Mouse (Mus musculus): Measurements from ENCODE around the gene Snca.
"Not testable (repeated sequence)": the region's sequence is repeated elsewhere in the genome, so short reads cannot be mapped to it uniquely, and the experiment has no call there.

Snca gene

GRCm38 (mm10) chr6:60724110-60724829 is 105.4 kb downstream of the Snca start:
- no peak for DNase-seq (ENCODE audit: inconsistent age in 2 of 2, low spot score in 1 of 2)

DNA sequence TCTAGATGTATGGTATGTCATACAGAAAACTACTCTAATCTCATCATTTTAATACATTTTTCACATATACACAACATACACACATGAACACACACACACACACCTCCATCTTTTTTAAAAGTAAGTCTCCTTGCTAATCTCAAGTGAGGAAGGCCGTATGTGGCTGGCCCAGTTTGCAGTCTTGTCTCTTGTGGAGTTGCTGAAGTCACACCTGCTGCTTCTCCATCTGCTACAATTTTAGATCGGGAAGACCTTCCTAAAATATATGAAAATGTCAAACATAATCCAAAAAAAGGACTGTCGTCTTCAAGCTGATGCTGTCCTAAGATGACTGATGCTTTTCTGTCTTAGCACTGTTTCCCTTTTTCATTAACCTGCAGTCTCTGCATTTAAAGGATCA is 112.1 kb downstream of the Snca start:
- no peak for DNase-seq (ENCODE audit: inconsistent age in 2 of 2, low spot score in 1 of 2)

DNA sequence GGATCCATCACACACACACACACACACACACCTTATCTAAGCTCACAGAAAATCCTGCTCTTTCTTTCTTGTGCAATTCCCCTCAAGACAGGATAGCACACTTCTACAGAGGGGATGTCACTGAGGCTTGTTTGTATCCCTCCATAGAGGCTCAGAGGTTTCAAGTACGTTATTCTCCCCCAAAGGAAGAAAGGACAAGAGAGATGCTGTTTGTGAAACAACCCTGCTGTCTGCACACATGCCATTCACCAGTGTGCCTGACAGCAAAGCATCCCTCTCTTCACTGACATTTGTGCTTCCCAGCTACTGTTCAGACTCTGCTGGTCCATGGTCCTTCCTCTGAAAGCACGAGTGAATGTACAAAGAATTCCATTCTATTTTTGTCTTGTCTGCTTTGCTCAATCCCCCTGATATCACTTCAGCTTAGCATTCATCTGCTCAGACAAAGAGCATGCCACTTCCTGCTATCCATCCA is 119.6 kb downstream of the Snca start:
- DNase-seq (ENCODE audit: inconsistent age in 2 of 2, low spot score in 1 of 2), result no peak

DNA sequence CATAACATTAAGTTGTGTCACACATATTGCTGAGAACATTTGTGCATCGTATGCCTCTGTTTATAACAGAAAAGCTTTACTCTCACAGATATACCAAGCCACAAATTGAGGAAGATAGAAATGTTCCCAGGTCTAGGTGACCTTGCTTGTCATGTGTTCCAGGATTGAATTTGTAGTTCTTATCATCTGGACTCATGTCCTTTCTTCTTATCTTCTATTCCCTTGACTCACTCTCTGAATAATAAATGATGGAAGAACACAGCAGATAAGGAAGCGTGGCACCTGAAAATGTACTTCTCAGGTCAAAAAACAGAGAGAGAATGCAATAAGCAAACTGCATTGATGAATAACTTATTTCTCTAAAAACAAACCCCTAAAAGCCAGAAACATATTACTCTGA is 131.6 kb downstream of the Snca start:
- DNase-seq (ENCODE audit: inconsistent age in 2 of 2, low spot score in 1 of 2), result peak in 1 of 2 experiments; percentile 30

DNA sequence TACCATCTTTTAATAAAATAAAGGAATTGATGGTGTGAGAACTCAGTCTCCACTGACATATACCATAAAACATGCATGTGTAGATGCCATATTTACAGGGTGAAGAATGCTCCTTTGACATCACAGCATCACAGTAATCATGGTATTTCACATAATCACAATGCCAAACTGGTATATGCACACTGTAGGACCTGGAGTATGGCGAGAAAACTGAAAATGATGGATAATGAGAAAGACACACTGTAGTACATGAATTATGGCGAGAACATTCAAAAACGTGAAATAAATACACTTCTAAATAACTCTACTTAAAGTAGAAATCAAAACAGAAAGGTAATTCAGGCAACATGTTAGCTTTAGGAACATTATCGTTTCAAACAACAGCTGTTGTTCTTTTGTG is 142.6 kb downstream of the Snca start:
- not testable (repeated sequence) for DNase-seq (ENCODE audit: inconsistent age in 2 of 2, low spot score in 1 of 2)

DNA sequence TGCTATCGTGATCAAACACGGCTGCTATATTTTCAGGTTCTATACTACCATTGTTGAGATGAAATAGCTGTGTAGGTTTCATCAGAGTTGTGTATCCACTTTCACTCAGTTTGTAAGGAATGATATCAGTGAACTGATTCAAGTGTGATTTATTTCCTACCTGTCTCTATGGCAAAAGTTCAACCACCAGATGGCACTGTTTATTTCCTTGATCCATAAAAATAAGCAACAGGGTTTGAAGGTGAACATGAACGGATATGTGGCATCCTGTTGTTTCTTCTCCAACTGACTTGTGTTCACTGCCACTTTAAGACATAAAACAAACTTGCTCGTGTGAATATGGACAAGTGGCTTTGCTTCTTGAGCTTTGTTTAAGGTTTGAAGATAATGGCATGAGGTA is 147.4 kb downstream of the Snca start:
- DNase-seq (ENCODE audit: inconsistent age in 2 of 2, low spot score in 1 of 2), result peak in 1 of 2 experiments; percentile 71

Data from adrenal gland, adult (tissue).